Mouse (Mus musculus) lung, embryonic 16.5 days (tissue): ENCODE measurements around the gene Fkbp5. TPM values are rescaled to one million over a fixed set of nuclear protein-coding genes. Genes with fewer than 3 reads are reported as not detected.
A peak's percentile ranks its signal among the peaks of the same experiment; 100 is the strongest.

Experiments used
- ATAC-seq: fragments of 200-750 bp; cut with Nextera tagmentation; 2 replicates; pipeline ENCODE4 v1.8.0; 2017; ENCODE audit warnings: low read depth, mild to moderate bottlenecking, moderate library complexity
- H3K27ac ChIP-seq: fragments of 300-500 bp; sonication (generic); 2 replicates; pipeline ENCODE4 v1.5.1; 2014; ENCODE audit warnings: mild to moderate bottlenecking, control low read depth, low read length
- H3K27me3 ChIP-seq: fragments of 300-500 bp; sonication (generic); 2 replicates; pipeline ENCODE4 v1.6.1; 2014; ENCODE audit warnings: low read depth, low read length, mixed read lengths; ENCODE audit not compliant: control insufficient read depth, insufficient read depth
- H3K36me3 ChIP-seq: fragments of 300-500 bp; sonication (generic); 2 replicates; pipeline ENCODE4 v1.6.1; 2014; ENCODE audit warnings: low read length; ENCODE audit not compliant: control insufficient read depth, insufficient read depth
- H3K4me1 ChIP-seq: fragments of 300-500 bp; sonication (generic); replicated peaks from 2 replicates; pipeline ENCODE4 v1.6.1; 2014; ENCODE audit warnings: low read length, mixed read lengths; ENCODE audit not compliant: control insufficient read depth, insufficient read depth
- H3K4me2 ChIP-seq: fragments of 300-500 bp; sonication (generic); 2 replicates; pipeline ENCODE4 v1.6.1; 2014; ENCODE audit warnings: low read depth, low read length, control low read depth
- H3K4me3 ChIP-seq: fragments of 300-500 bp; sonication (generic); 2 replicates; pipeline ENCODE4 v1.5.1; 2014; ENCODE audit warnings: mild to moderate bottlenecking, low read length, control low read depth
- H3K9ac ChIP-seq: fragments of 300-500 bp; sonication (generic); 2 replicates; pipeline ENCODE4 v1.6.1; 2014; ENCODE audit warnings: low read length, control low read depth
- H3K9me3 ChIP-seq: fragments of 300-500 bp; sonication (generic); 2 replicates; pipeline ENCODE4 v1.6.1; 2016; ENCODE audit warnings: low read length; ENCODE audit not compliant: control insufficient read depth
- WGBS: fragments of 180-500 bp; shearing (Covaris S2); extraction: QIAGEN DNeasy Blood & Tissue Kit; methylation state at CpG from one replicate; pipeline ENCODE4 v1.1.7; 2014; 5-methylcytosine and 5-hydroxymethylcytosine counted together
- polyA plus RNA-seq: library from polyadenylated mRNA; unstranded; fragments of >200 nt; fragmentation: Nextera tagmentation; extraction: Ambion mirVana; gene quantifications from 2 replicates; pipeline ENCODE4 v1.2.1, GENCODE M21; 2015

The Fkbp5 gene
- polyA plus RNA-seq, 1 experiment from 2014 or later = 38.5 TPM

DNA sequence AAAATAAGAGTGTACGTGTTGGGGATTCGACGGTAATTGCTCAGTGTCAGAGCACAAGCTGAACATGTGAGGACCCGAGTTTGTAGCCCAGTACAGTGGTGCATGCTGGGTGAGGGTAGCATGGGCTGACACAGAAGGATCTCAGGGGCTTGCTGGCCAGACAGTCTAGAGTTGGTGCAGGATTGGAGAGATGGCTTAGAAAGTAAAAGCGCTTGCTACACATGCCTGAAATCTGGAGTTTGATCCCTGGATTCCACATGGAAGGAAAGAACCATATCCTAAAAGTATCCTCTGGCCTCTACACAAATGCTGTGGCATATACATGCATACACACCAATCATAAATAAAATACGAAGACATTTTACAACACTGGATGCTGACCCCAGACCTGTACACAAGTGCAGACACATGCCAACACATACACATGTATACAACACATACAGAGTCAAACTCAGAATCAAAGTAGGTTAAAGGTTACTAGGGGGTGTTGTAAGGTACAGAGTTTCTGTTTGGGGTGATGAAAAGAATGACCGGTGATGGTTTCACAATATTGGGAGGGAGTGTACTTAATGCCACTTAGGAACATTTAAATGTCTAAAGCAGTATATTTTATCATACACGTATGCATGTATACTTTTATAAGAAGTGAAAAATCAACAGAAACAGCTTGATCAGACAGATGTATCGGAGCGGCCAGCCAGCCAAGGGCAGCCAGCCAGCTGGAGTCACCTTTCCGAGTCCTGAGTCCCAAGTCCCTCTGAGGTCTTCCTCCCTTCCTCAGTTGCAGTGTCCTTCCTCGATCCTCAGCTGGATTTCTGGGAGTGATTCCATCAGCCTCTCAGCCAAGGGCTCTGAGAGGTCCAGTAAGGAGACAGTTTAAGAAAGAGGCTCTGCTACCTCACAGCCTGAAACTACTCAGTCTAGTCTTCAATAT is 71.2 kb downstream of the Fkbp5 start:
- no peak overlapping the region for H3K9ac ChIP-seq
- H3K36me3 ChIP-seq = no peaks in the 10 kb centered on the region
- H3K27me3 ChIP-seq = no peaks in the 10 kb centered on the region
- H3K4me2 ChIP-seq = no peak overlapping the region
- 78% methylated on average over 12 of the region's 12 CpGs for WGBS
- no peak overlapping the region for H3K4me3 ChIP-seq
- no peak for ATAC-seq
- 0 out of 2 replicates have a peak, but pooled peaks cover 3% of the 10 kb centered on the region for H3K4me1 ChIP-seq
- no peaks in the 10 kb centered on the region for H3K9me3 ChIP-seq
- H3K27ac ChIP-seq = no peak overlapping the region

GRCm38 (mm10) chr17:28442661-28443060 is 74.7 kb downstream of the Fkbp5 start:
- 84% methylated on average over 6 of the region's 6 CpGs for WGBS
- Histone ChIP-seq H3K9me3 (no peaks in the 10 kb centered on the region), H3K27me3 (no peaks in the 10 kb centered on the region), H3K9ac (no peak overlapping the region), H3K36me3 (no peaks in the 10 kb centered on the region), H3K4me2 (no peak overlapping the region), H3K27ac (no peak overlapping the region), H3K4me1 (0 out of 2 replicates have a peak, but pooled peaks cover 3% of the 10 kb centered on the region), H3K4me3 (no peak overlapping the region)
- no peak for ATAC-seq

DNA sequence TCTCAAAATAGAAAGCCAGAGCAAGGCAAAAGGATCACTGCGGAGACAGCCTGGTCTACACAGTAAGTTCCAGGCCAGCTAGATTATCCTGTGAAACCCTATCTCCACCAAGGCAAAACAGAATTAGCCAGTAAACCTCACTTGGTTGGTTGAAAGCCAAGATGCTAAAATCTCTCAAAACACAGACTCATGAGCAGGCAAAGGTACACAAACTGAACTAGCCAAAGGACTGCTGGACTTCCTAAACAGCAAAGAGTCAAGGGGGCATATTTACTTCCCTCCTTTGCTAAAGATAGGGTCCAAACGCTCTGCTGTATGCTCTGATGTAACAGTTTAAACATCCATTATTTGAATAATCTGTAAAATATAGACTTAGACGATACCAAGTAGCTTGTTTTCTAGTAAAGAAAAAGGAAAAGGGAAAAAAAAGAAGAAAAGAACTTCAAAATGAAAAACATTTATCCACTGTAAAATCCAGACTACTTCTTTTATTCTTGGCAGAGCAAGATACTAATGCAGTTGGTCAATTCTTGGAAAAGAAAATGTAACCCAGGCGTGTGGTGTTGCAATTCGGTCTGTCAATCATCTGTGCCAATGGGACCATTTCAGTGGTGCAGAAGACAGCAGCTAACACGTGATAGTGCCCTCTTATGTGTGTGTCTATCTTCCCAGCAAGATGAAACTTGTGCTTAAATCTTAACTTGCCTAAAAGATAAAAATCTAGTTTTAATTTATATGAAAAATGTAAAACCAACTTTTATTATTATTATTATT is 78.8 kb downstream of the Fkbp5 start:
- Histone ChIP-seq H3K9me3 (no peaks in the 10 kb centered on the region), H3K9ac (no peak overlapping the region), H3K4me1 (no peaks in the 10 kb centered on the region), H3K36me3 (peaks cover 3% of the 10 kb centered on the region), H3K27me3 (no peaks in the 10 kb centered on the region), H3K27ac (no peak overlapping the region), H3K4me3 (no peak overlapping the region), H3K4me2 (no peak overlapping the region)
- no peak for ATAC-seq
- WGBS = 68% methylated on average over 6 of the region's 6 CpGs

DNA sequence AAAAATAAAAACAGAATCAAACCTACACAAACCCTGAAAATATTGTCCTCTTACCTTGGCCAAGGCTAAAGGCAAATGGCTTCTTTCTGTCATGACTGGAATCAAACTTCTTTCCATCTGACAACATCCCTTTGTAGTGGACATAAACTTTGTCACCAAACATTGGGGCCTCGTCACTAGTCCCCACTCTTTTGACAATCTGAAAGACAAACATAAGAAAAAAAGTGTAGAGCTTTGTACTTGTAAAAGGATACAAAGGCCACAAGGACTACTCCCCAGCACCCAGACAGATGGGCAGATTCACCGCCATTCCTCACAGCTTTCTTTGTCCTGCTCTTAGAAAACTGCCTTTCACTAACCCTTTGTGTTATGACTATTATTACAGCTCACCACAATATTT is 79.4 kb downstream of the Fkbp5 start:
- WGBS = 81% methylated on average over 2 of the region's 2 CpGs
- Histone ChIP-seq H3K4me2 (no peak overlapping the region), H3K9ac (no peak overlapping the region), H3K4me1 (no peaks in the 10 kb centered on the region), H3K9me3 (no peaks in the 10 kb centered on the region), H3K27me3 (no peaks in the 10 kb centered on the region), H3K4me3 (no peak overlapping the region), H3K36me3 (peaks cover 3% of the 10 kb centered on the region), H3K27ac (no peak overlapping the region)
- ATAC-seq = no peak

DNA sequence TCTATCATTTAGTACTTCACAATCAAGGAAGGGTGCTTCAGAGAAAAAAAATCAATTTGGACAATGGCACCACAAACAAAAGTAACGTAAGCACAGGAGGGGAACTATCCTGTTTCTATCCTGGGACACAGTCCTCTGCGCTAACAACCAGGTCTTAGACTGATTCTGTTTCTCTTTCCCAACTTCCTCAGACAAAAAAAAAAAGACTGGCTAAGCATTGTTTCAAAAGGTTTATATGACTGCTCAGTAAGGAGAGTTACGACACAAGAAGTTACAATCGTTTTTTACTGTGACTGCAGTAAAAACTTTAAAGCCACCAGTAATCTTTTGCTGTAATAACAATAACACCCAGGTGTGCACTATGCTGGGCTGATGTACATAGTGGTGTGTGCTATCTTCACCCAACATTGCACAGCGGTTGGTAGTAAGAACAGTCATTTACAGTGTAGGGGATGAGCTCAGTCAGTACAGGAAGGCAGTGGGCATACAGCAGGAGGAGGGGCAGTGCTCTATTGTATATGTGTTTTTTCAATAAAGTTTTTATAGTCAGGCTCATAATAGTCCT is 82.3 kb downstream of the Fkbp5 start:
- Histone ChIP-seq H3K4me2 (no peak overlapping the region), H3K4me1 (peaks cover 8% of the 10 kb centered on the region), H3K36me3 (peaks cover 3% of the 10 kb centered on the region), H3K9me3 (no peaks in the 10 kb centered on the region), H3K9ac (no peak overlapping the region), H3K4me3 (no peak overlapping the region), H3K27me3 (no peaks in the 10 kb centered on the region), H3K27ac (no peak overlapping the region)
- 71% methylated on average over 5 of the region's 5 CpGs for WGBS
- ATAC-seq = no peak

GRCm38 (mm10) chr17:28433029-28433428 is 84.3 kb downstream of the Fkbp5 start:
- peaks cover 22% of the 10 kb centered on the region for H3K4me1 ChIP-seq
- ATAC-seq = no peak
- H3K9me3 ChIP-seq = no peaks in the 10 kb centered on the region
- no peak overlapping the region for H3K4me3 ChIP-seq
- WGBS = 86% methylated on average over 6 of the region's 6 CpGs
- H3K27me3 ChIP-seq = no peaks in the 10 kb centered on the region
- H3K9ac ChIP-seq = no peak overlapping the region
- H3K27ac ChIP-seq = no peak overlapping the region
- H3K36me3 ChIP-seq = peaks cover 3% of the 10 kb centered on the region
- H3K4me2 ChIP-seq = no peak overlapping the region

DNA sequence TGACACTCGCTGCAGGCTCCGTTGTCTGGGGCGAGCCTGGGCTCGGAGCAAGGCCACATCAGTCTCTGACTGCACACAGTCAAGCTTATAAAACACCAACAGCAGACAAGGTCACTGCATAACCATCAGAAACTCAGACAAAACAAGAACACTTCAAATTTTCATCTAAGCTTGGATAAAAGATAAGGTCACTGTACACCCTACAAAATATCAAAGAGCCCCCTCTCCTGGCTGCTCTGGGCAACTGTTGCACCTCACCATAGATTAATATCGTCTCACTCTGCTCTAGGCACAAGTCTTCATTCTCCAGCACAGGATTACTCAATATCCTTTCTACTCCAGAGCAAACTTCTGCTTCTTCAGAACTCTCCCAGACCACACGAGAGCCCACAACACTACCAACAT is 85.4 kb downstream of the Fkbp5 start:
- ATAC-seq = peak; percentile 13; the same call in 1 of the 2 replicates
- H3K27me3 ChIP-seq = no peaks in the 10 kb centered on the region
- no peak overlapping the region for H3K4me3 ChIP-seq
- H3K9me3 ChIP-seq = no peaks in the 10 kb centered on the region
- peaks cover 4% of the 10 kb centered on the region; the same call in 1 of the 2 replicates for H3K36me3 ChIP-seq
- no peak overlapping the region for H3K9ac ChIP-seq
- H3K27ac ChIP-seq = no peak overlapping the region
- peaks cover 22% of the 10 kb centered on the region for H3K4me1 ChIP-seq
- WGBS = 59% methylated on average over 6 of the region's 6 CpGs
- H3K4me2 ChIP-seq = no peak overlapping the region

GRCm38 (mm10) chr17:28431038-28431437 is 86.3 kb downstream of the Fkbp5 start:
- Histone ChIP-seq H3K27ac (no peak overlapping the region; the same call in 1 of the 2 replicates), H3K9me3 (no peaks in the 10 kb centered on the region), H3K4me2 (no peak overlapping the region), H3K27me3 (no peaks in the 10 kb centered on the region), H3K9ac (no peak overlapping the region), H3K4me3 (no peak overlapping the region), H3K36me3 (peaks cover 5% of the 10 kb centered on the region; the same call in 1 of the 2 replicates), H3K4me1 (peaks cover 22% of the 10 kb centered on the region)
- no peak for ATAC-seq
- WGBS = 35% methylated on average over 7 of the region's 7 CpGs
